Mouse (Mus musculus): ENCODE results near the gene Emcn. TPM values are rescaled to one million over a fixed set of nuclear protein-coding genes. Genes with fewer than 3 reads are reported as not detected.
A peak's percentile ranks its signal among the peaks of the same experiment; 100 is the strongest.

The Emcn gene
- polyA plus RNA-seq (2014; fragmentation: Nextera tagmentation; extraction: Ambion mirVana): 14.3 and 18.7 TPM in 2 replicates

GRCm38 (mm10) chr3:137340938-137341337, at the start of gene Emcn:
TSS of gene Emcn (plus strand) at chr3:137341067.
- DNase-seq (ENCODE audit: low spot score) (no peak), ATAC-seq (ENCODE audit: low FRiP score) (no peak)
- H3K4me3 ChIP-seq (replicated peaks; ENCODE audit: low read length): no peak within 1 kb of the TSS
- no peak within 1 kb of the TSS for H3K9ac ChIP-seq
- no peaks in the 10 kb centered on the region for H3K36me3 ChIP-seq (replicated peaks; ENCODE audit: control insufficient read depth, insufficient read depth)
- no peaks in the 10 kb centered on the region for H3K27me3 ChIP-seq (ENCODE audit: control insufficient read depth, insufficient read depth, low read length)
- H3K4me1 ChIP-seq (replicated peaks; ENCODE audit: control insufficient read depth, insufficient read depth, low read length): no peaks in the 10 kb centered on the region
- 0 out of 2 replicates have a peak within 1 kb of the TSS, but pooled peaks have one; percentile 9 for H3K27ac ChIP-seq
- WGBS: 72% methylated on average over 8 of the region's 8 CpGs
- H3K4me2 ChIP-seq (replicated peaks): 0 out of 2 replicates have a peak within 1 kb of the TSS, but pooled peaks have one; percentile 1
- H3K9me3 ChIP-seq (ENCODE audit: control insufficient read depth, low read length): no peaks in the 10 kb centered on the region

- Histone ChIP-seq H3K9ac (no peak overlapping the region), H3K27ac (no peak overlapping the region), H3K27me3 (ENCODE audit: control insufficient read depth, insufficient read depth, low read length) (no peaks in the 10 kb centered on the region), H3K9me3 (ENCODE audit: control insufficient read depth, low read length) (no peaks in the 10 kb centered on the region), H3K4me1 (replicated peaks; ENCODE audit: control insufficient read depth, insufficient read depth, low read length) (no peaks in the 10 kb centered on the region), H3K4me2 (replicated peaks) (no peak overlapping the region), H3K36me3 (replicated peaks; ENCODE audit: control insufficient read depth, insufficient read depth) (no peaks in the 10 kb centered on the region), H3K4me3 (replicated peaks; ENCODE audit: low read length) (no peak overlapping the region)
- WGBS: 76% methylated on average over 6 of the region's 6 CpGs
- DNase-seq (ENCODE audit: low spot score) (no peak), ATAC-seq (ENCODE audit: low FRiP score) (no peak)
Observed at GRCm38 (mm10) chr3:137293174-137293591, 47.7 kb upstream of the Emcn start.

DNA sequence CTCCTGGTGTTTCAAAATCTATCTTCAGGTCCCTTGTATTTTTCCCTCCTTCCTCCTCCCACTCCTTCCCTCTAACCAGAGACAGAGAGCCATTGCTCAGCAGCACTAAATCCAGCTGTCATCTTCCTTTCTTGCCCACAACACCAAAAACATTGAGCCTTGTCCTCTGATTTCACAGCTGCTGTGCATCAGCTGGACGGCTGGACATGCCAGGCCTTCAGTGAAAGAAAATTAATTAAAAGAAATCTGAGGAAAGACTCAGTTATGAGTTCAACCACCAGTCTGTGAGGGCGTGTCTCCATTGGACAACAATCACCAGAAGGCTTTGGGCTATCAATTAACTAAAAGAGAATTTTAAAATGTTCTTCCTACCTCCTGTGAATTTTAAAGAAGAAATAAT, 42.6 kb upstream of the Emcn start:
- Histone ChIP-seq H3K9me3 (ENCODE audit: control insufficient read depth, low read length) (no peaks in the 10 kb centered on the region), H3K36me3 (replicated peaks; ENCODE audit: control insufficient read depth, insufficient read depth) (no peaks in the 10 kb centered on the region), H3K27ac (no peak overlapping the region), H3K27me3 (ENCODE audit: control insufficient read depth, insufficient read depth, low read length) (no peaks in the 10 kb centered on the region), H3K4me1 (replicated peaks; ENCODE audit: control insufficient read depth, insufficient read depth, low read length) (no peaks in the 10 kb centered on the region), H3K4me2 (replicated peaks) (no peak overlapping the region), H3K4me3 (replicated peaks; ENCODE audit: low read length) (no peak overlapping the region), H3K9ac (no peak overlapping the region)
- ATAC-seq (ENCODE audit: low FRiP score): no peak
- WGBS: 73% methylated on average over 2 of the region's 2 CpGs
- DNase-seq (ENCODE audit: low spot score): no peak

DNA sequence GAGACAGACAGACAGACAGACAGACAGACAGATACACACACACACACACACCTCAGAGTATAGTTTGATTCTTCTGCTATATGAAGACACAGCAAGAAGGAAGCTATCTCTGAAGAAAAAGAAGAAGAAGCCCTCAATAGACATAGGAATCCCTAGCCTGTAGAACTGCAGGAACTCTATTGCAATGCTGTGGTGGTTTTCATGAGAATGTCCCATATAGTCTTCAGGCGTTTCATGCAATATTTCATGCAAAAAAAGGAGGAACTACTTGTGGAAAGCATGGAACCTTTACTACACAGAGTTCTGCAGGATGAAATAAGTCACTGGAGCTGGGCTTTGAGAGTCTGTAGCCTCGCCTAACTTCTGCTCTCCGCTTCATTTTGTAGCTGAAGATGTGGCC, 40.7 kb upstream of the Emcn start:
- no peak overlapping the region for H3K4me3 ChIP-seq (replicated peaks; ENCODE audit: low read length)
- 89% methylated on average over 3 of the region's 3 CpGs for WGBS
- H3K9ac ChIP-seq: no peak overlapping the region
- H3K36me3 ChIP-seq (replicated peaks; ENCODE audit: control insufficient read depth, insufficient read depth): no peaks in the 10 kb centered on the region
- no peaks in the 10 kb centered on the region for H3K4me1 ChIP-seq (replicated peaks; ENCODE audit: control insufficient read depth, insufficient read depth, low read length)
- H3K4me2 ChIP-seq (replicated peaks): no peak overlapping the region
- H3K27ac ChIP-seq: no peak overlapping the region
- DNase-seq (ENCODE audit: low spot score) (no peak), ATAC-seq (ENCODE audit: low FRiP score) (no peak)
- H3K27me3 ChIP-seq (ENCODE audit: control insufficient read depth, insufficient read depth, low read length): no peaks in the 10 kb centered on the region
- H3K9me3 ChIP-seq (ENCODE audit: control insufficient read depth, low read length): no peaks in the 10 kb centered on the region

DNA sequence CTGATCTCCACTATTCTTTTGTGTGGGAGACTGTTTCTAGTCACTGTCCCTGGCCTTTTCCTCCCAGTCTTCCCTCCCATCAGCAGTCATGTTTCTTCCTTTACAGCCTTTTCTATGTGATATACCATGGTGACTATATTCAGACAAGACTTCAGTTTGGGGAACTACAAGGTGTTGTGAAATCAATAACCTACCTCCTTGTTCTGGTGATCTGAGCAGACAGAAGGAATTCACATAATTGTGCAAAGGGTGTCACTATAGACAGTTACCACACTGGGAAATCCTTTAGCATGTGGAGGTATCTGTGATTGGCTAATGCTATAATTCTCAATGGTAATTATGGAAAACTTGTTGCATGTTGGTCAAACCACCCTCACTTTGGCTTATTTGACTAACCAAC, 39.7 kb upstream of the Emcn start:
- Histone ChIP-seq H3K36me3 (replicated peaks; ENCODE audit: control insufficient read depth, insufficient read depth) (no peaks in the 10 kb centered on the region), H3K9me3 (ENCODE audit: control insufficient read depth, low read length) (no peaks in the 10 kb centered on the region), H3K4me3 (replicated peaks; ENCODE audit: low read length) (no peak overlapping the region), H3K27me3 (ENCODE audit: control insufficient read depth, insufficient read depth, low read length) (no peaks in the 10 kb centered on the region), H3K9ac (no peak overlapping the region), H3K4me1 (replicated peaks; ENCODE audit: control insufficient read depth, insufficient read depth, low read length) (no peaks in the 10 kb centered on the region), H3K27ac (no peak overlapping the region), H3K4me2 (replicated peaks) (no peak overlapping the region)
- DNase-seq (ENCODE audit: low spot score) (no peak), ATAC-seq (ENCODE audit: low FRiP score) (no peak)

- no peak overlapping the region for H3K4me2 ChIP-seq (replicated peaks)
- no peaks in the 10 kb centered on the region for H3K9me3 ChIP-seq (ENCODE audit: control insufficient read depth, low read length)
- H3K9ac ChIP-seq: no peak overlapping the region
- DNase-seq (ENCODE audit: low spot score): no peak
- WGBS: 77% methylated on average over 4 of the region's 4 CpGs
- no peaks in the 10 kb centered on the region for H3K36me3 ChIP-seq (replicated peaks; ENCODE audit: control insufficient read depth, insufficient read depth)
- H3K27ac ChIP-seq: no peak overlapping the region
- ATAC-seq (ENCODE audit: low FRiP score): no peak
- H3K4me1 ChIP-seq (replicated peaks; ENCODE audit: control insufficient read depth, insufficient read depth, low read length): no peaks in the 10 kb centered on the region
- no peaks in the 10 kb centered on the region for H3K27me3 ChIP-seq (ENCODE audit: control insufficient read depth, insufficient read depth, low read length)
- H3K4me3 ChIP-seq (replicated peaks; ENCODE audit: low read length): no peak overlapping the region
Observed at GRCm38 (mm10) chr3:137302804-137303203, 38.1 kb upstream of the Emcn start.

DNA sequence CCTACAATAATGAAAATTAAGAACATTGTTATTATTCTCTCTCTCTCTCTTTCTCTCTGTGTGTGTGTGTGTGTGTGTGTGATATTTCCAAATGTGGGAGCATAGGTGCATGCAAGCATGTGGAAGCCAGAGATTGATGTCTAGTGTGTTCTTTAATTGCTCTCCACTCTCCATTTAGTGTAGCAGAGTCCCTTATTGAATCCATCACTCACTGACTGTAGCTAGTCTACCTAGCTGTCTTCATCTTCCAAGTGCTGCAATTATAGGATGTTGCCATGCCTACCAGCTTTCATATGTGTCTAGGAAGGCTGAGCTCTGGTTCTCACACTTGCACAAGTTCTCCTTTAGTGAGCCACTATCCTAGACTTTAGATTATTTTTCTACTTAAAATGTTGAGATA, 30.9 kb upstream of the Emcn start:
- no peaks in the 10 kb centered on the region for H3K36me3 ChIP-seq (replicated peaks; ENCODE audit: control insufficient read depth, insufficient read depth)
- H3K4me2 ChIP-seq (replicated peaks): no peak overlapping the region
- DNase-seq (ENCODE audit: low spot score) (no peak), ATAC-seq (ENCODE audit: low FRiP score) (peak; percentile 73; the same call in 1 of the 2 replicates)
- H3K9ac ChIP-seq: no peak overlapping the region
- H3K27ac ChIP-seq: no peak overlapping the region
- H3K9me3 ChIP-seq (ENCODE audit: control insufficient read depth, low read length): no peaks in the 10 kb centered on the region
- H3K4me3 ChIP-seq (replicated peaks; ENCODE audit: low read length): no peak overlapping the region
- H3K27me3 ChIP-seq (ENCODE audit: control insufficient read depth, insufficient read depth, low read length): no peaks in the 10 kb centered on the region
- H3K4me1 ChIP-seq (replicated peaks; ENCODE audit: control insufficient read depth, insufficient read depth, low read length): no peaks in the 10 kb centered on the region

GRCm38 (mm10) chr3:137312540-137312939, 28.3 kb upstream of the Emcn start:
- no peak for ATAC-seq (ENCODE audit: low FRiP score)
- no peaks in the 10 kb centered on the region for H3K36me3 ChIP-seq (replicated peaks; ENCODE audit: control insufficient read depth, insufficient read depth)
- H3K9ac ChIP-seq: no peak overlapping the region
- H3K4me1 ChIP-seq (replicated peaks; ENCODE audit: control insufficient read depth, insufficient read depth, low read length): no peaks in the 10 kb centered on the region
- no peak overlapping the region for H3K27ac ChIP-seq
- H3K4me3 ChIP-seq (replicated peaks; ENCODE audit: low read length): no peak overlapping the region
- WGBS: 49% methylated on average over 3 of the region's 3 CpGs
- no peak for DNase-seq (ENCODE audit: low spot score)
- H3K9me3 ChIP-seq (ENCODE audit: control insufficient read depth, low read length): no peaks in the 10 kb centered on the region
- no peak overlapping the region for H3K4me2 ChIP-seq (replicated peaks)
- H3K27me3 ChIP-seq (ENCODE audit: control insufficient read depth, insufficient read depth, low read length): no peaks in the 10 kb centered on the region

DNA sequence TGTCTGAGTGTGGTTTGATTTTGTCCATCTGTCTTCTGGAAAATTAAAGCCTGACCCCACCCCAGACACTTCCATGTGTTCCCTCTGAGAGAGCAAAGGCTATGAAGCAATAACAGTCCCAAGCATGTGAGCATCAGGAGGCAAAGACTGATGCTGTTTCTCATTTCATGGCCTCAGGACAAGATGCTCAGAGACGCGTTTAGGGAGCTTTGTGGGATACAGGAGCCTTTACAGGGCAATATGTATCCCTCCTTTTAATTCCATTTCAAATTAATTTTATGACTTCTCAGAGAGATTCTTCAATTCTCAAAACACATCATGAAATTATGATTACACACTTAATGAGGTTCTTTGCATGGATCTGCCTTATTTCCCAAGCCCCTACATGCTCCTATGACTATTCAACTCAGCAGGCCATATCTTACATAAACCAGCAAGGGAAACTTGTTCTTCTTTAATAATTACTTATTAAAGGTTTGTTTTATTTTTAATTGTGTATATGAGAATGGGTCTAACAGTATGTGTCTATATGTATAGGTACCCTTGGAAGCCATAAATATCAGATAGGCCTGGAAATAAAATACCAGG, 27.0 kb upstream of the Emcn start:
- 65% methylated on average over 2 of the region's 2 CpGs for WGBS
- H3K4me2 ChIP-seq (replicated peaks): no peak overlapping the region
- H3K4me1 ChIP-seq (replicated peaks; ENCODE audit: control insufficient read depth, insufficient read depth, low read length): no peaks in the 10 kb centered on the region
- no peak overlapping the region for H3K4me3 ChIP-seq (replicated peaks; ENCODE audit: low read length)
- no peak overlapping the region for H3K9ac ChIP-seq
- H3K27me3 ChIP-seq (ENCODE audit: control insufficient read depth, insufficient read depth, low read length): no peaks in the 10 kb centered on the region
- no peaks in the 10 kb centered on the region for H3K9me3 ChIP-seq (ENCODE audit: control insufficient read depth, low read length)
- no peak overlapping the region for H3K27ac ChIP-seq
- no peaks in the 10 kb centered on the region for H3K36me3 ChIP-seq (replicated peaks; ENCODE audit: control insufficient read depth, insufficient read depth)
- ATAC-seq (ENCODE audit: low FRiP score) (no peak), DNase-seq (ENCODE audit: low spot score) (no peak)

GRCm38 (mm10) chr3:137318371-137318770, 22.5 kb upstream of the Emcn start:
- 100% methylated on average over 2 of the region's 2 CpGs for WGBS
- no peaks in the 10 kb centered on the region for H3K9me3 ChIP-seq (ENCODE audit: control insufficient read depth, low read length)
- no peak overlapping the region for H3K4me2 ChIP-seq (replicated peaks)
- 0 out of 2 replicates have a peak, but pooled peaks cover 5% of the 10 kb centered on the region for H3K4me1 ChIP-seq (replicated peaks; ENCODE audit: control insufficient read depth, insufficient read depth, low read length)
- ATAC-seq (ENCODE audit: low FRiP score) (no peak), DNase-seq (ENCODE audit: low spot score) (no peak)
- no peak overlapping the region for H3K4me3 ChIP-seq (replicated peaks; ENCODE audit: low read length)
- no peak overlapping the region for H3K27ac ChIP-seq
- H3K36me3 ChIP-seq (replicated peaks; ENCODE audit: control insufficient read depth, insufficient read depth): no peaks in the 10 kb centered on the region
- no peak overlapping the region for H3K9ac ChIP-seq
- H3K27me3 ChIP-seq (ENCODE audit: control insufficient read depth, insufficient read depth, low read length): no peaks in the 10 kb centered on the region

All from hindbrain, embryonic 14.5 days (tissue).